Mouse (Mus musculus) testis, adult 2 months (tissue): ENCODE measurements around the gene Atoh7.

Experiments
- CTCF ChIP-seq: fragments of 200-500 bp; IDR thresholded peaks from 2 replicates; pipeline ENCODE4 v1.5.1; 2012; ENCODE audit warnings: low read depth, mild to moderate bottlenecking, inconsistent platforms, low read length, moderate library complexity; ENCODE audit not compliant: control insufficient read depth, insufficient read depth, insufficient replicate concordance
- POLR2A ChIP-seq: fragments of 200-500 bp; IDR thresholded peaks from 2 replicates; pipeline ENCODE4 v1.6.1; 2012; ENCODE audit warnings: low read depth, mild to moderate bottlenecking, inconsistent platforms, low read length, moderate library complexity; ENCODE audit not compliant: control insufficient read depth

- TF ChIP-seq CTCF (no peak), POLR2A (no peak)
Measured at GRCm38 (mm10) chr10:63126116-63126515, 26.7 kb downstream of the Atoh7 start.
